Mouse (Mus musculus) midbrain, embryonic 16.5 days (tissue): ENCODE results near the gene Tesmin. TPM values are rescaled to one million over a fixed set of nuclear protein-coding genes. Genes with fewer than 3 reads are reported as not detected.

Experiments
- ATAC-seq: fragments of 200-750 bp; cut with Nextera tagmentation; 2 replicates; pipeline ENCODE4 v1.8.0; 2017; ENCODE audit warnings: moderate TSS enrichment
- H3K27ac ChIP-seq: fragments of 300-500 bp; sonication (generic); 2 replicates; pipeline ENCODE4 v1.5.1; 2014; ENCODE audit warnings: mild to moderate bottlenecking, low read length, mixed read lengths
- H3K27me3 ChIP-seq: fragments of 300-500 bp; sonication (generic); 2 replicates; pipeline ENCODE4 v1.6.1; 2014; ENCODE audit warnings: low read depth, low read length, mixed read lengths; ENCODE audit not compliant: control insufficient read depth, insufficient read depth
- H3K36me3 ChIP-seq: fragments of 300-500 bp; sonication (generic); 2 replicates; pipeline ENCODE4 v1.6.1; 2014; ENCODE audit warnings: mild to moderate bottlenecking, low read length, moderate library complexity, mixed read lengths; ENCODE audit not compliant: control insufficient read depth, insufficient read depth
- H3K4me1 ChIP-seq: fragments of 300-500 bp; sonication (generic); 2 replicates; pipeline ENCODE4 v1.6.1; 2014; ENCODE audit warnings: mild to moderate bottlenecking, low read length, mixed read lengths; ENCODE audit not compliant: control insufficient read depth, insufficient read depth
- H3K4me2 ChIP-seq: fragments of 300-500 bp; sonication (generic); 2 replicates; pipeline ENCODE4 v1.6.1; 2014; ENCODE audit warnings: mild to moderate bottlenecking, low read length, mixed read lengths
- H3K4me3 ChIP-seq: fragments of 300-500 bp; sonication (generic); 2 replicates; pipeline ENCODE4 v1.5.1; 2014; ENCODE audit warnings: low read depth, mild to moderate bottlenecking, low read length, moderate library complexity, mixed read lengths
- H3K9ac ChIP-seq: fragments of 300-500 bp; sonication (generic); 2 replicates; pipeline ENCODE4 v1.6.1; 2014; ENCODE audit warnings: low read depth, low read length, mixed read lengths
- H3K9me3 ChIP-seq: fragments of 300-500 bp; sonication (generic); replicated peaks from 2 replicates; pipeline ENCODE4 v1.6.1; 2014; ENCODE audit warnings: mild to moderate bottlenecking, low read length, mixed read lengths; ENCODE audit not compliant: control insufficient read depth, poor library complexity, severe bottlenecking
- WGBS: fragments of 180-500 bp; shearing (Covaris S2); extraction: QIAGEN DNeasy Blood & Tissue Kit; methylation state at CpG from one replicate; pipeline ENCODE4 v1.1.7; 2014; 5-methylcytosine and 5-hydroxymethylcytosine counted together
- polyA plus RNA-seq: library from polyadenylated mRNA; unstranded; fragments of >200 nt; fragmentation: Nextera tagmentation; extraction: Ambion mirVana; gene quantifications from 2 replicates; pipeline ENCODE4 v1.2.1, GENCODE M21; 2015

Tesmin gene
- polyA plus RNA-seq, 1 experiment from 2014 or later = 0.84 TPM

DNA sequence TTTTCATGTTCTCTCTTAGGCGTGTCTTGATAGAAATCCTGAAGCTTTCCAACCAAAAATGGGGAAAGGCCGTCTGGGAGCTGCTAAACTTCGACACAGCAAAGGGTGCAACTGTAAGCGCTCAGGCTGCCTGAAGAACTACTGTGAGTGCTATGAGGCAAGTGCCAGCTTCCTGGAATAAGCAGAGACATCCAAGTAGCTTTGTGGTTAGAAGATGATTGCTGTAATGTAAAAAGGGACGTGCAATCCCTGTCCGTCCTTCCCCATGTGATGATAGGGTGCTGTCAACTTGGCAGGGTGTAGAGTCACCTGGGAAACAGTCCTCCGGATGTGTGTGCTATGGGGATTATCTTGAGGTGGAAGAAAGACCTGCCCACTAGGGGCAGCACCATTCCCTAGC is 15.4 kb downstream of the Tesmin start:
- Histone ChIP-seq H3K4me2 (no peak overlapping the region), H3K9me3 (no peaks in the 10 kb centered on the region), H3K27ac (no peak overlapping the region), H3K4me1 (no peaks in the 10 kb centered on the region; the same call in 1 of the 2 replicates), H3K4me3 (no peak overlapping the region), H3K9ac (no peak overlapping the region), H3K27me3 (no peaks in the 10 kb centered on the region), H3K36me3 (no peaks in the 10 kb centered on the region)
- WGBS = 81% methylated on average over 7 of the region's 7 CpGs
- ATAC-seq = no peak

DNA sequence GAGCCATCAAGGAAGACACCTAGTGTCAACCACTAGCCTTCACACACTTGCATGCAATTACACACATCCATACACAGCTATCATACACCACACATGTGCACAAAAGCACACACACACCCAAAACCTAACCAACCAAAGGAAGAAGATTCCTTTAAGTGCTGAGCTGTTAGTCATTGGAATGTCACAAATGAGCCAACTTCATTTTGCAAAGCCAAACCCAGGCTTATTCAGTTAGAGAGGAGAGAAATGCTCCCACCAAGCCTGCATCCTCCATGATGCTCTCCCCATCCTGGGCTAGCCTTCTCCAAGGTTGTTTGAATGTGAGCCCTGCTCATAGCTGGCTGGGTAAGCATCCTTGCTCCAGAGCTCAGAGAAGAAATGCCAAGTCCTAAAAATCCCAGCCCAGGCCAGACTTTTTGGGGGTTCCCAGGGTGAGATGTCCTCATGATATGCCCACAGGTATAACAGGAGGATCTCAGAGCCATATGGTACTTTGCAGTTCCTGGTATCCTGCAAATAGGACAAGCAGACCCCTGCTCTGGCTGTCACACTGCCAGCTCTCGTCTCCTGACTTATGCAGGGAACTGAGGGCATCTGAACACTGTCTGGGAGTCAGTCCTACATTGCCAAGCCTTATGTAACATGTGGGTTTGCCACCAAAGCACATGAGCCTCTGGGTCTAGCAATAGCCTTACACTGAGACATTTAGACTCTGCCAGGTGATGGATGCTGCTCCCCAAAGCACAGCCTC is 17.0 kb downstream of the Tesmin start:
- H3K36me3 ChIP-seq = no peaks in the 10 kb centered on the region
- H3K9ac ChIP-seq = no peak overlapping the region
- WGBS = 77% methylated on average over 1 of the region's 1 CpGs
- no peaks in the 10 kb centered on the region; the same call in 1 of the 2 replicates for H3K4me1 ChIP-seq
- H3K4me3 ChIP-seq = no peak overlapping the region
- no peaks in the 10 kb centered on the region for H3K9me3 ChIP-seq
- no peaks in the 10 kb centered on the region for H3K27me3 ChIP-seq
- no peak for ATAC-seq
- no peak overlapping the region for H3K4me2 ChIP-seq
- H3K27ac ChIP-seq = no peak overlapping the region

DNA sequence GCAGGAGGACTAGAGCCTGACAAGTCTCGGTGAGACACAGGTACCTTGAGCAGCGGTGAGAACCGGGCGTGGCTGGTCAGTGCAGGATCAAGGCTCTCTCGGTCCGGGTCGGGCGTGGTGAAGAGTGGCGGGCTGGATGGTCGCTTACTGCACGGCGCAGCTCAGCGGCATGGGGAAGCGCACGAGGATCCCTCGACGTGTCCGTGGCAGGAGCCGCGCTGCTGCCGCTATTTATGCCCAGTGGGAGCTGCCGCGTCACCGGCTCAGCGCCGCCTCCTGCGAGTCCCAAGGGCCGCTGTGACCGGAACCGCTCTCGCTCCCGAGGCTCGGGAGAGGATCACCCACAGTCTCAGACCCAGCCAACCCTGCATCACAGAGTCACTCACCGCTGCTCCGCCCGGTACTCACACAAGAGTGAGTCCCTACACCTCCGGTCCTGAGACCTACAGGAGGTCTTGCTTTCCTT is 25.6 kb downstream of the Tesmin start, which contains the start of gene Gal:
Gene Gal, minus strand, starts transcription at position 277 of the 466 bp plus-strand sequence.
- peak; percentile 15; the same call in 1 of the 2 replicates for ATAC-seq
- Histone ChIP-seq H3K4me3 (peak within 1 kb of the TSS; percentile 37), H3K36me3 (no peaks in the 10 kb centered on the region), H3K27me3 (no peaks in the 10 kb centered on the region; the same call in 1 of the 2 replicates), H3K27ac (no peak within 1 kb of the TSS), H3K4me1 (0 out of 2 replicates have a peak, but pooled peaks cover 5% of the 10 kb centered on the region), H3K9ac (peak within 1 kb of the TSS; percentile 52), H3K4me2 (peak within 1 kb of the TSS; percentile 60), H3K9me3 (no peaks in the 10 kb centered on the region)
- 3% methylated on average over 37 of the region's 37 CpGs for WGBS

DNA sequence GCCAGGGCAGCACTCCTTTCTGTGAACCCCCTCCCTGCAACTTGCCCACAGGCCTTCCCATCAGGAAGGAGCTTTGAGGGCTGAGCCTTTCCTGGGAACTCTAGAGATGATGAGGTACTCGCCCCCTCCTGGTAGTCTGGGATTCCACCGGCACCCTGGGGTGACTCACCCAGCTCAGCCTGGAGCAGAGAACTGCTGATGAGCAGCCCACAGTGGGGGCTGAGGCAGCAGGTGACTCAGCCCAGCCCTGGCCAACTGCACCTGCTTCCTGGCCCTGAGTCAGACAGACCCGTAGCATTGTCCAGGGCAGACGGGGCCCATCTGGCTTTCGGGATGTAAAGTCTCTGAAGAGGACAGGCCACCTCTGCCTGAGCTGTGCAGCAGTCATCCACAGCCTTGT is 30.6 kb downstream of the Tesmin start:
- Histone ChIP-seq H3K4me2 (no peak overlapping the region), H3K27ac (no peak overlapping the region), H3K27me3 (no peaks in the 10 kb centered on the region; the same call in 1 of the 2 replicates), H3K9me3 (no peaks in the 10 kb centered on the region), H3K4me3 (no peak overlapping the region), H3K4me1 (0 out of 2 replicates have a peak, but pooled peaks cover 3% of the 10 kb centered on the region), H3K9ac (no peak overlapping the region), H3K36me3 (no peaks in the 10 kb centered on the region)
- no peak for ATAC-seq
- 56% methylated on average over 5 of the region's 5 CpGs for WGBS

DNA sequence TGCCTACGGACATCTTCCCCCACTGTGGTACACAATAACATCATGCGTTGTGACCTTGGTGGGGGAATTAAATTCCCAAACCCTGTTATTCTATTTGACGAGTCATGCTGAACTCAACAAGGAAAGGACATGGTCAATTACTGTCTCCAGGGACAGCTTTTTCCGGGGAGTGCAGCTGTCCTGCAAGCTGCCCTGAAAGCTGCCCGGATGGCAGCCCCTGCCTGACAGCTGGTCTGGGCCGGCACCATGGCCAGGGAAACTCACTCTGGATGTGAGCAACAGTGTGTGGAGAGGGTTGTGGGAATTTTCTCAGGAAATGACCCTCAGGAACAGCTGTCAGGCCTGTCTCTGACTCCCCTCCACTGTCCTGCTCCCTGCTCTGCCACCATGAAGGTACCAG is 33.8 kb downstream of the Tesmin start:
- H3K4me1 ChIP-seq = no peaks in the 10 kb centered on the region
- no peak overlapping the region for H3K4me2 ChIP-seq
- no peak overlapping the region for H3K4me3 ChIP-seq
- WGBS = 30% methylated on average over 6 of the region's 6 CpGs
- no peaks in the 10 kb centered on the region for H3K36me3 ChIP-seq
- H3K9me3 ChIP-seq = no peaks in the 10 kb centered on the region
- no peaks in the 10 kb centered on the region for H3K27me3 ChIP-seq
- no peak overlapping the region for H3K27ac ChIP-seq
- ATAC-seq = no peak
- no peak overlapping the region for H3K9ac ChIP-seq

DNA sequence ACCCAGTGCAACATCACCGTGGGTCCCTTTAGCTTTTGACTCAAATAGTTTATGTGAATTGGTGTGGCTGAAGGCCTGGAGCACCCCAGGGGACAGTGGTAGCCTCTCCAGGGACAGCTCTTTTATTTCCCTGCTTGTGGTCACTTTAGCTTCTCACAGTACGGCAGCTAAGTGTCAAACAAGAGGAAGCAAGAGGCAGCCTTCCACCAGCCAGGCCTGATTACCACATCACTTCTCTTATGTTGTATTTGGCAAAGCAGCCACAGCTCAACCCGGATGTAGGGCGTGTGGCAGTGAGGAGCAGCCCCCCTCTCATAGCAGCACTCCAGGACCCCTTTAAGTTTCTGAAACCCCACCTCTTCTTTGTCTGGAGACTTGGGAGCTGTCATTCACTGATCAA is 34.3 kb downstream of the Tesmin start:
- Histone ChIP-seq H3K9me3 (no peaks in the 10 kb centered on the region), H3K27ac (no peak overlapping the region), H3K36me3 (no peaks in the 10 kb centered on the region), H3K4me3 (no peak overlapping the region), H3K9ac (no peak overlapping the region), H3K4me2 (no peak overlapping the region), H3K27me3 (no peaks in the 10 kb centered on the region), H3K4me1 (no peaks in the 10 kb centered on the region)
- 62% methylated on average over 4 of the region's 4 CpGs for WGBS
- ATAC-seq = no peak

DNA sequence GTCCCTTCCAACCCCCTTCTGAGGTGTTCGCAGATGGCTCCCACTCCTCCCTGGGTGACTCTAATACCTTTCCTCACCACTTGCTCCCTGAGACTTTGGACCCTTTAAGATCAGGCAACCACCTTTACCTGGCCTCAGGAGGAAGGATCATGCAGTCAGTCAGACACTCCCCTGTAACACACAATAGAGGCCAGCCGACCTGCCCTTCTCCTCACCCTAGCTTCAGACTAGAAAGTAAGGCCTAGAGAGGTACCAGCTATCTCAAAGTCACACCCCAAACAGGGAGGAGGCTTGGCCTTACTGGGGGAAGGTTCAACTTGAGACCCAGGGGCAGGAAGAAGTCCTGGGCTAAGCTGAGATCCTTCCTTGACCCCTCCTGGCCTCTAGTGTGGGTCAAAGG is 35.6 kb downstream of the Tesmin start:
- WGBS = 85% methylated on average over 2 of the region's 2 CpGs

DNA sequence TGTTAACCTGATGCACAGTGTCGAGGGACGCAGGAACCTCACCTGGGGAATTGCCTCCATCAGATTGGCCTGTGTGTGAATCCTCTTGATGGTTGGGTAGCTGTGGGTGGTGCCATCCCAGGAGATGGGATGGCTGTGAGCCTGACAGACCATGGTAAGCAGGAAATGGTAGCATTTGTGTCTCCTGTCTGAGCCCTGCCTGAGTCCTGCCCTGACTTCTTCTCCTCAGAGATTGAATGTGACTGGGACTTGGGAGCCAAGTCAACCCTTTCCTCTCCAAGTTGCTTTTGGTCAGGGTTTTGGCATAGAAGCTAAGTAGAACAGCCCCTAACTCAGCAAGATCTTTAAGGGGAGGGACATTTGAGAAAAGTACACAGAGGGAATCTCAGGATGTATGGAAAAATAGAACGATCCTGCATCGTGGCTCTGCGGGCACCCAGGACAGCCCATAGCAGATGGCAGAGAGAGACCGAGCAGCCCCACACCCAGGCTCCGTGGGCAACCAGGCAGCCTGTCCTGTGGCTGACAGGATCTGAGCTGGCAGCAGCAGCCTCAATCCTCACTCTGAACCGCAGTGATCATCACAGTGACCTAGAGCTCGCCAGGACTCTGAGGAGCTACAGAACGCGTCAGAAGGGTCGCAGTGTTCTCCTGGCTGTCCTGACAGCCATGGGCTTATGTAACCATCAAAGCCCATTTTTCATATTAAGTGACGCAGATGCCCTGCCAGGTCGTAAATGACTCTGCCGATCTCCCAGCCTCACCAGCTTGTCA is 39.6 kb downstream of the Tesmin start:
- no peaks in the 10 kb centered on the region for H3K36me3 ChIP-seq
- no peak overlapping the region for H3K4me3 ChIP-seq
- no peaks in the 10 kb centered on the region for H3K9me3 ChIP-seq
- H3K4me2 ChIP-seq = no peak overlapping the region
- 0 out of 2 replicates have a peak, but pooled peaks cover 2% of the 10 kb centered on the region for H3K4me1 ChIP-seq
- 83% methylated on average over 15 of the region's 15 CpGs for WGBS
- H3K27ac ChIP-seq = no peak overlapping the region
- H3K27me3 ChIP-seq = no peaks in the 10 kb centered on the region
- H3K9ac ChIP-seq = no peak overlapping the region
- no peak for ATAC-seq

More for the DNA sequence above, 35.6 kb downstream of the Tesmin start:
- no peak overlapping the region for H3K4me3 ChIP-seq
- ATAC-seq = no peak
- H3K4me1 ChIP-seq = no peaks in the 10 kb centered on the region
- no peaks in the 10 kb centered on the region for H3K27me3 ChIP-seq
- H3K9me3 ChIP-seq = no peaks in the 10 kb centered on the region
- H3K4me2 ChIP-seq = no peak overlapping the region
- H3K27ac ChIP-seq = no peak overlapping the region
- H3K9ac ChIP-seq = no peak overlapping the region
- no peaks in the 10 kb centered on the region for H3K36me3 ChIP-seq
